Mouse (Mus musculus) CH12.LX (cell line): ENCODE results near the gene Flt3l. TPM values are rescaled to one million over a fixed set of nuclear protein-coding genes. Genes with fewer than 3 reads are reported as not detected.
A peak's percentile ranks its signal among the peaks of the same experiment; 100 is the strongest.

Source experiments
- DNase-seq: peaks from one replicate; pipeline ENCODE4 v3.0.0-alpha.2; 2013; ENCODE audit errors: extremely low read depth
- H3K27ac ChIP-seq: 2 replicates; pipeline ENCODE4 v1.5.1; 2012; ENCODE audit warnings: low read depth, mild to moderate bottlenecking, control low read depth, moderate library complexity; ENCODE audit not compliant: insufficient read depth
- H3K27me3 ChIP-seq: replicated peaks from 2 replicates; pipeline ENCODE3; 2012; ENCODE audit warnings: inconsistent platforms
- H3K36me3 ChIP-seq, 2 experiments: replicated peaks in 1 of 2; 2 replicates each; pipeline versions ENCODE3 to v1.6.1; 2012; ENCODE audit warnings: inconsistent platforms in 1 of 2, low read length in 1 of 2, mild to moderate bottlenecking in 1 of 2, mixed read lengths in 1 of 2, moderate library complexity in 1 of 2; ENCODE audit not compliant: control insufficient read depth in 1 of 2, insufficient read depth in 1 of 2
- H3K4me1 ChIP-seq, 2 experiments: 2 replicates each; pipeline ENCODE4 v1.6.1; 2012; ENCODE audit warnings: inconsistent platforms in 1 of 2, moderate library complexity in 1 of 2; ENCODE audit not compliant: insufficient read depth in 2 of 2, control insufficient read depth in 1 of 2
- H3K4me2 ChIP-seq: 2 replicates; pipeline ENCODE4 v1.6.1; 2012; ENCODE audit warnings: low read depth, mild to moderate bottlenecking, control low read depth; ENCODE audit not compliant: poor library complexity, insufficient read depth, severe bottlenecking
- H3K4me3 ChIP-seq, 3 experiments: fragments of 150-350 bp in 1 of 3; sonication (generic) in 1 of 3; replicated peaks in 1 of 3; 2 replicates each; pipeline versions ENCODE3 to v1.5.1; 2011 to 2012; ENCODE audit warnings: low read depth in 2 of 3, low read length in 2 of 3, mild to moderate bottlenecking in 2 of 3, moderate library complexity in 2 of 3, control low read depth in 1 of 3, improper control_type of control experiment in 1 of 3, inconsistent platforms in 1 of 3, mixed read lengths in 1 of 3; ENCODE audit not compliant: poor library complexity in 1 of 3
- H3K79me2 ChIP-seq: replicated peaks from 2 replicates; pipeline ENCODE4 v1.6.1; 2012; ENCODE audit warnings: mild to moderate bottlenecking, moderate library complexity; ENCODE audit not compliant: control insufficient read depth, poor library complexity, insufficient read depth, severe bottlenecking; ENCODE audit errors: extremely low read depth
- H3K9ac ChIP-seq: 2 replicates; pipeline ENCODE4 v1.6.1; 2012; ENCODE audit warnings: low read depth, mild to moderate bottlenecking, control low read depth, moderate library complexity; ENCODE audit not compliant: insufficient read depth
- H3K9me3 ChIP-seq: replicated peaks from 2 replicates; pipeline ENCODE3; 2012; ENCODE audit warnings: low read length, inconsistent platforms, mixed read lengths
- CHD1 ChIP-seq: IDR thresholded peaks from 2 replicates; pipeline ENCODE4 v1.6.1; 2012; ENCODE audit warnings: low read depth, low read length, improper control_type of control experiment, inconsistent platforms
- E2F4 ChIP-seq: IDR thresholded peaks from 2 replicates; pipeline ENCODE4 v1.6.1; 2011; ENCODE audit warnings: low read depth, low read length, improper control_type of control experiment; ENCODE audit not compliant: insufficient replicate concordance
- EP300 ChIP-seq: IDR thresholded peaks from 2 replicates; pipeline ENCODE4 v1.6.1; 2011; ENCODE audit warnings: low read length, improper control_type of control experiment
- GABPA ChIP-seq: IDR thresholded peaks from 2 replicates; pipeline ENCODE4 v1.6.1; 2012; ENCODE audit warnings: low read depth, low read length, improper control_type of control experiment, inconsistent platforms; ENCODE audit not compliant: insufficient replicate concordance
- IRF4 ChIP-seq: IDR thresholded peaks from 2 replicates; pipeline ENCODE4 v1.6.1; 2014; ENCODE audit warnings: low read depth, mild to moderate bottlenecking, inconsistent platforms, low read length, improper control_type of control experiment
- JUN ChIP-seq: IDR thresholded peaks from 2 replicates; pipeline ENCODE4 v1.6.1; 2011; ENCODE audit warnings: low read depth, mild to moderate bottlenecking, low read length, improper control_type of control experiment, moderate library complexity; ENCODE audit not compliant: insufficient read depth
- KAT2A ChIP-seq: IDR thresholded peaks from 2 replicates; pipeline ENCODE4 v1.6.1; 2012; ENCODE audit warnings: low read length, improper control_type of control experiment, inconsistent platforms; ENCODE audit not compliant: insufficient replicate concordance
- MAX ChIP-seq: IDR thresholded peaks from 2 replicates; pipeline ENCODE4 v1.6.1; 2011; ENCODE audit warnings: low read length, improper control_type of control experiment
- MAZ ChIP-seq: IDR thresholded peaks from 2 replicates; pipeline ENCODE4 v1.6.1; 2012; ENCODE audit warnings: low read depth, mild to moderate bottlenecking, inconsistent platforms, low read length, improper control_type of control experiment, moderate library complexity
- MEF2A ChIP-seq: IDR thresholded peaks from 2 replicates; pipeline ENCODE4 v1.6.1; 2014; ENCODE audit warnings: low read depth, mild to moderate bottlenecking, inconsistent platforms, low read length, improper control_type of control experiment, borderline replicate concordance
- NELFE ChIP-seq: IDR thresholded peaks from 2 replicates; pipeline ENCODE4 v1.6.1; 2011; ENCODE audit warnings: low read depth, low read length, improper control_type of control experiment
- PAX5 ChIP-seq: IDR thresholded peaks from 2 replicates; pipeline ENCODE4 v1.6.1; 2012; ENCODE audit warnings: low read length, inconsistent platforms, mixed read lengths
- POLR2A ChIP-seq: IDR thresholded peaks from 2 replicates; pipeline ENCODE4 v1.6.1; 2011; ENCODE audit warnings: low read depth, mild to moderate bottlenecking, improper control_type of control experiment, low read length
- POLR2AphosphoS2 ChIP-seq: IDR thresholded peaks from 2 replicates; pipeline ENCODE4 v1.6.1; 2011; ENCODE audit warnings: low read depth, low read length, improper control_type of control experiment
- RAD21 ChIP-seq: IDR thresholded peaks from 2 replicates; pipeline ENCODE4 v1.6.1; 2011; ENCODE audit warnings: low read depth, mild to moderate bottlenecking, low read length, improper control_type of control experiment, moderate library complexity
- SIN3A ChIP-seq: IDR thresholded peaks from 2 replicates; pipeline ENCODE4 v1.6.1; 2012; ENCODE audit warnings: low read length, improper control_type of control experiment, inconsistent platforms
- TBP ChIP-seq: conservative IDR thresholded peaks from 2 replicates; pipeline ENCODE4 v1.6.1; 2011; ENCODE audit warnings: low read depth, low read length, improper control_type of control experiment
- USF1 ChIP-seq: IDR thresholded peaks from 2 replicates; pipeline ENCODE4 v1.6.1; 2014; ENCODE audit warnings: low read depth, mild to moderate bottlenecking, inconsistent platforms, low read length, improper control_type of control experiment
- ZKSCAN1 ChIP-seq: IDR thresholded peaks from 2 replicates; pipeline ENCODE4 v1.6.1; 2012; ENCODE audit warnings: low read depth, inconsistent platforms, low read length, improper control_type of control experiment, borderline replicate concordance
- ZMIZ1 ChIP-seq: IDR thresholded peaks from 2 replicates; pipeline ENCODE4 v1.6.1; 2012; ENCODE audit warnings: low read depth, mild to moderate bottlenecking, inconsistent platforms, low read length, improper control_type of control experiment
- ZNF384 ChIP-seq: IDR thresholded peaks from 2 replicates; pipeline ENCODE4 v1.6.1; 2012; ENCODE audit warnings: low read depth, low read length, improper control_type of control experiment, inconsistent platforms
- dilution Hi-C: fragments of 300-500 bp; cut with MboI; formaldehyde crosslinking; loops from 2 replicates; pipeline ENCODE4 v1.14.3; 2020; ENCODE audit warnings: low sequenced_read_pairs; ENCODE audit not compliant: extremely low pct_unique_long_range_greater_than_20kb, extremely low pct_ligation_motif_present
- in situ Hi-C: fragments of 300-500 bp; cut with MboI; formaldehyde crosslinking; loops from 3 replicates; pipeline ENCODE4 v1.14.3; 2019; ENCODE audit warnings: low sequenced_read_pairs, low pct_ligation_motif_present, low pct_unique_long_range_greater_than_20kb, mixed read lengths
- polyA plus RNA-seq: library from polyadenylated mRNA; unstranded; fragments of >175 nt; gene quantifications from 2 replicates; pipeline ENCODE4 v1.2.1, GENCODE M21; 2012; ENCODE audit warnings: low read depth; ENCODE audit not compliant: insufficient read length
- total RNA-seq, 2 experiments: library from RNA; depleted of rRNA; stranded (reverse); fragments of 300-350 nt in 1 of 2; fragments of >200 nt in 1 of 2; gene quantifications; 2 replicates each; pipeline ENCODE4 v1.2.3; 2012 to 2014

The Flt3l gene
- total and polyA plus RNA-seq, 3 experiments = 4.6 to 14.9 (median 4.9) TPM

DNA sequence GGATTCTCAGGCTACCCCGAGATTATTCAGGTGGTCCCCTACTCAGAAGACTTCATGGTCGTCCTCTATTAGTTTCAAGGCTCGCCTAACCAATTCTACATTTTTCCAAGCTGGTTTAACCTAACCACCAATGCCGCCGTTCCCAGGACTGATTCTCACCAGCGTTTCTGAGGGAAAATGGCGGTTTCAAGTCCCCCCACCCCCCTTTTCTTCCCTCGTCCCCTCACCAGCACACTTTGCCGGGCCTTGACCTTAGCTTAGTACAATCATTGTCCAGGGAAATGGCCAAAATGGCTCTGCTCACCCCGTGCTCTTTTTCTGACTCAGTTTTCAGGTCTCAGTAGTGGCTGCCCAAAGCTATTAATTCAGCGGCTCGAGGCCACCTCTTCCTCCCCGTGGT, 39.2 kb upstream of the Flt3l start:
- dilution Hi-C loops (no loop called here), in situ Hi-C loops (no loop called here)
- Histone ChIP-seq H3K36me3 (no peaks in the 10 kb centered on the region), H3K9me3 (peaks cover 16% of the 10 kb centered on the region), H3K9ac (no peak overlapping the region), H3K79me2 (no peaks in the 10 kb centered on the region), H3K27me3 (peaks cover 64% of the 10 kb centered on the region), H3K4me3 (no peak overlapping the region), H3K4me2 (peak overlapping the region; percentile 41; the same call in 1 of the 2 replicates), H3K4me1 (peaks cover 7 to 10% of the 10 kb centered on the region in 2 experiments), H3K27ac (no peak overlapping the region)
- TF ChIP-seq EP300 (no peak), POLR2A (no peak), IRF4 (no peak), MAX (no peak), MAZ (no peak), PAX5 (no peak), TBP (no peak), E2F4 (no peak), RAD21 (no peak), ZNF384 (no peak), KAT2A (no peak), ZKSCAN1 (no peak)
- no peak for DNase-seq

DNA sequence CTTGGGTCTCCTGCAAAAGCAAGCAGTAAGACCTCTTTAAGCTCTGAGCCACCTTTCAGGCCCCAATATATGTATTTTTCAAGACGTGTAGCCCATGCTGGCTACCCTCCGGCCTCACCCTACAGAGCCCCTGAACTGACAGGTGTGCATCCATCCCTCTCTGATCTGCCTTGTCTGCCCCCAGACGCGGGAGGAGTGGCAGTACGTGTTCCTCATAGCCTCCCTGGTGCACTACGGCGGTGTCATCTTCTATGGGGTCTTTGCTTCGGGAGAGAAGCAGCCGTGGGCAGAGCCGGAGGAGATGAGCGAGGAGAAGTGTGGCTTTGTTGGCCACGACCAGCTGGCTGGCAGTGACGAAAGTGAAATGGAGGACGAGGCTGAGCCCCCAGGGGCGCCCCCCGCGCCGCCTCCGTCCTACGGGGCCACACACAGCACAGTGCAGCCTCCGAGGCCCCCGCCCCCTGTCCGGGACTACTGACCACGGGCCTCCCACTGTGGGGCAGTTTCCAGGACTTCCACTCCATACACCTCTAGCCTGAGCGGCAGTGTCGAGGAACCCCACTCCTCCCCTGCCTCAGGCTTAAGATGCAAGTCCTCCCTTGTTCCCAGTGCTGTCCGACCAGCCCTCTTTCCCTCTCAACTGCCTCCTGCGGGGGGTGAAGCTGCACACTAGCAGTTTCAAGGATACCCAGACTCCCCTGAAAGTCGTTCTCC, 38.5 kb upstream of the Flt3l start:
- H3K9ac ChIP-seq = no peak overlapping the region
- H3K36me3 ChIP-seq = no peaks in the 10 kb centered on the region
- no peak overlapping the region for H3K27ac ChIP-seq
- in situ Hi-C loops = no loop called here
- no peak for TF ChIP-seq CHD1
- no peak for TF ChIP-seq EP300
- no peak for TF ChIP-seq MAX
- no peak for TF ChIP-seq ZMIZ1
- no peak for TF ChIP-seq GABPA
- no peak for TF ChIP-seq E2F4
- no peak for TF ChIP-seq POLR2A
- no peak for TF ChIP-seq MEF2A
- TF ChIP-seq RAD21 = no peak
- TF ChIP-seq JUN = no peak
- TF ChIP-seq POLR2AphosphoS2 = no peak
- no peak for TF ChIP-seq ZNF384
- TF ChIP-seq USF1 = no peak
- no peak for TF ChIP-seq SIN3A
- TF ChIP-seq NELFE = no peak
- no peak for TF ChIP-seq TBP
- H3K79me2 ChIP-seq = no peaks in the 10 kb centered on the region
- H3K9me3 ChIP-seq = peaks cover 23% of the 10 kb centered on the region
- dilution Hi-C loops = no loop called here
- DNase-seq = no peak
- H3K27me3 ChIP-seq = peaks cover 63% of the 10 kb centered on the region
- H3K4me3 ChIP-seq = no peak overlapping the region
- peaks cover 7 to 10% of the 10 kb centered on the region in 2 experiments for H3K4me1 ChIP-seq
- peak overlapping the region; percentile 41 for H3K4me2 ChIP-seq
